Mouse (Mus musculus): ENCODE measurements at regions not wholly inside any gene's neighbourhood (a gene's known extent, or its start where the extent isn't known, plus 50 kb on each side); places are given as distances from the start of the nearest gene placed in this dataset.
A peak's percentile ranks its signal among the peaks of the same experiment; 100 is the strongest.

- no peak for DNase-seq (ENCODE audit: low spot score in 2 of 2)
These were observed 452.7 kb downstream of the Sox2 start for GRCm38 (mm10) chr3:35102715-35103591.

GRCm38 (mm10) chr3:35104884-35105283, 454.7 kb downstream of the Sox2 start:
- no peak for DNase-seq (ENCODE audit: low spot score in 2 of 2)

GRCm38 (mm10) chr3:35106097-35106496, 455.9 kb downstream of the Sox2 start:
- no peak for DNase-seq (ENCODE audit: low spot score in 2 of 2)

- DNase-seq (ENCODE audit: low spot score in 2 of 2) = no peak
These were observed 483.3 kb downstream of the Sox2 start for GRCm38 (mm10) chr3:35133477-35133876.

- no peak for DNase-seq (ENCODE audit: low spot score in 2 of 2)
These were observed 491.5 kb downstream of the Sox2 start for GRCm38 (mm10) chr3:35141500-35142220.

- DNase-seq (ENCODE audit: low spot score in 2 of 2) = no peak
These were observed 492.5 kb downstream of the Sox2 start for GRCm38 (mm10) chr3:35142683-35143082.

- no peak for DNase-seq (ENCODE audit: low spot score in 2 of 2)
These were observed 495.4 kb downstream of the Sox2 start for GRCm38 (mm10) chr3:35145569-35145968.

- no peak for DNase-seq (ENCODE audit: low spot score in 2 of 2)
These were observed 496.5 kb downstream of the Sox2 start for GRCm38 (mm10) chr3:35146681-35147080.

- DNase-seq (ENCODE audit: low spot score in 2 of 2) = no peak
These were observed 499.1 kb downstream of the Sox2 start for GRCm38 (mm10) chr3:35149251-35149691.

GRCm38 (mm10) chr3:35152191-35152590, 502.0 kb downstream of the Sox2 start:
- no peak for DNase-seq (ENCODE audit: low spot score in 2 of 2)

- DNase-seq (ENCODE audit: low spot score in 2 of 2) = no peak
These were observed 504.1 kb downstream of the Sox2 start for GRCm38 (mm10) chr3:35154266-35154665.

- DNase-seq (ENCODE audit: low spot score in 2 of 2) = no peak
These were observed 518.5 kb downstream of the Sox2 start for GRCm38 (mm10) chr3:35168676-35169075.

GRCm38 (mm10) chr3:35178759-35179440, 528.7 kb downstream of the Sox2 start:
- DNase-seq (ENCODE audit: low spot score in 2 of 2) = no peak

- no peak for DNase-seq (ENCODE audit: low spot score in 2 of 2)
These were observed 545.4 kb upstream of the Atp11b start for GRCm38 (mm10) chr3:35208526-35208925.

- DNase-seq (ENCODE audit: low spot score in 2 of 2) = no peak
These were observed 534.5 kb upstream of the Atp11b start for GRCm38 (mm10) chr3:35219394-35219793.

GRCm38 (mm10) chr3:35221183-35221582, 532.7 kb upstream of the Atp11b start:
- no peak for DNase-seq (ENCODE audit: low spot score in 2 of 2)

GRCm38 (mm10) chr3:35222251-35222650, 531.7 kb upstream of the Atp11b start:
- DNase-seq (ENCODE audit: low spot score in 2 of 2) = peak in 1 of 2 experiments; percentile 8

- peak in 1 of 2 experiments; percentile 45 for DNase-seq (ENCODE audit: low spot score in 2 of 2)
These were observed 528.7 kb upstream of the Atp11b start for GRCm38 (mm10) chr3:35225051-35225701.

GRCm38 (mm10) chr3:35225774-35226365, 528.0 kb upstream of the Atp11b start:
- DNase-seq (ENCODE audit: low spot score in 2 of 2) = no peak

- DNase-seq (ENCODE audit: low spot score in 2 of 2) = peak in 1 of 2 experiments; percentile 18
These were observed 522.6 kb upstream of the Atp11b start for GRCm38 (mm10) chr3:35231158-35231928.
